Mouse (Mus musculus): ENCODE results near the gene Med9. TPM values are rescaled to one million over a fixed set of nuclear protein-coding genes. Genes with fewer than 3 reads are reported as not detected.
"Not testable (repeated sequence)": the region's sequence is repeated elsewhere in the genome, so short reads cannot be mapped to it uniquely, and the experiment has no call there.

The Med9 gene
- total RNA-seq, 2 experiments from 2014 or later: 38.8 to 39.7 TPM

GRCm38 (mm10) chr11:59940645-59941044, 7.4 kb upstream of the Med9 start:
- DNase-seq (ENCODE audit: low spot score in 2 of 2): no peak
- intact Hi-C loops (cut with DNase I): no loop called here

- no peak for DNase-seq (ENCODE audit: low spot score in 2 of 2)
- intact Hi-C loops (cut with DNase I): no loop called here
Measured at GRCm38 (mm10) chr11:59941391-59941790, 6.6 kb upstream of the Med9 start.

DNA sequence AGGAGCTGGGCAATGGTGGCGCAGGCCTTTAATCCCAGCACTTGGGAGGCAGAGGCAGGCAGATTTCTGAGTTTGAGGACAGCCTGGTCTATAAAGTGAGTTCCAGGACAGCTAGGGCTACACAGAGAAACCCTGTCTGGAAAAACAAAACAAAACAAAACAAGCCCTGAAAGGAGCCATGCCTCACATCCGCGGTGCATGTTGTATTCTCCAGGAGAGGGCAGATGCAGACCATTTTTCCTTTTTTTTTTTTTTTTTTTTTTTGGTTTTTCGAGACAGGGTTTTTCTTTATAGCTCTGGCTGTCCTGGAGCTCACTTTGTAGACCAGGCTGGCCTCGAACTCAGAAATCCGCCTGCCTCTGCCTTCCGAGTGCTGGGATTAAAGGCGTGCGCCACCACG, 3.2 kb upstream of the Med9 start:
- DNase-seq (ENCODE audit: low spot score in 2 of 2); intact Hi-C loops (cut with DNase I): not testable (repeated sequence)

GRCm38 (mm10) chr11:59948401-59948767, 378 bp downstream of the Med9 start:
- no peak for DNase-seq (ENCODE audit: low spot score in 2 of 2)
- intact Hi-C loops (cut with DNase I): no loop called here

DNA sequence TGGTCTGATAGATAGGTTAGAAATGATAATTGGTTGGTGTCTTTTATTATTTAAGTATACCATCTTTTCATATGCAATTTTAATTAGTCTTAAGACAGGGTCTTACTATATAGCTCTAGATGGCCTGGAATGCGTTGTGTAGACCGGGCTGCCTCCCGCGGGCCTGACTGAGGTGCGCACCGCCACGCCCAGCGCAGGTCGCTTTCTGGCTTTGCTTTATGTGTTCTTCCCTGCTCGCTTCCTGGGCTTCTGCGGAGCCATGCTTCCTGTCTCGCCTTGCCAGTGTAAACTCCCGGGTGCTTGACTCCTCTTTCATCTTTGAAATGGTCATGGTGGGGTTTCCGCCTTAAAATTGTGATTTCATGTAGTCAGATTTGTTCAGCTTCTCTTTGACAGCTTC, 4.9 kb downstream of the Med9 start:
- no peak for DNase-seq (ENCODE audit: low spot score in 2 of 2)
- intact Hi-C loops (cut with DNase I): no loop called here

- DNase-seq (ENCODE audit: low spot score in 2 of 2): no peak
Measured at GRCm38 (mm10) chr11:59956749-59957148, 8.7 kb downstream of the Med9 start.

GRCm38 (mm10) chr11:59959453-59959852, 11.4 kb downstream of the Med9 start:
- DNase-seq (ENCODE audit: low spot score in 2 of 2): no peak
- intact Hi-C loops (cut with DNase I): no loop called here

More at GRCm38 (mm10) chr11:59956749-59957148, 8.7 kb downstream of the Med9 start:
- intact Hi-C loops (cut with DNase I): no loop called here

DNA sequence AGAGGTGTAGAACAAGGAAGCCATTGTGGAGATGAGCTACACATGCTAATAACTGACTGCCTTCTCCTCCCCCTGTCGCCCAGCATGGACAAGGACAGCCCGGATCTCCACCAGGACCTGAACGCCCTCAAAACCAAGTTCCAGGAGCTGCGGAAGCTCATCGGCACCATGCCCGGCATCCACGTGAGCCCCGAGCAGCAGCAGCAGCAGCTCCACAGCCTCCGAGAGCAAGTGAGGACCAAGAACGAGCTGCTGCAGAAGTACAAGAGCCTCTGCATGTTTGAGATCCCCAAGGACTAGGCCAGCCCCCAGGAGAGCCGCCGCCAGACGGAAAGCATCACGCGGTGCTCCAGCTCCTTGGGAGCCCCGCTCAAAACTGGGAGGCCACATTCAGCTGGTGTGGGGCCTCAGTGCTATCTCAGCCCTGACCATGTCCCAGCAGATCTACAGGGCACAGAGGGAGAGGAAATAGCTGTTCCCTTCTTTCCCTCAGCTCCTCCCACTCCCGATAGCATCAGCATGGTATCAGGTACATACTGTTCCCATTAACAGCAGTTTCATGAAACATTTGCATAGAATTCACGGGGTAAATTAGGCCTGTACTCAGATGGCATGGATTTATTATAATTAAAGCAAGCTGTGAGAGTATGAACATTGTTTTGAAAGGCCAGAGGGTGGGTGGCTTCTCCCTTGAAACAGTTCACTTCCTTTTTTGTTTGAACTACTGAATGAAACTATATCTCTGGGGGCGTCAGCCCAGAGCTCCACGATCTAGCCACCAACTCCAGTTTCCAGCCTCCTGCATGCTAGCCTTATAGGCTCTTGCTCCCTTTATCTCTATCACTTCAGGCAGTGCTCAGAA, 12.7 kb downstream of the Med9 start:
- DNase-seq (ENCODE audit: low spot score in 2 of 2): peak; percentile 7 to 44
- intact Hi-C loops (cut with DNase I): no loop called here

GRCm38 (mm10) chr11:59961338-59961875, 13.4 kb downstream of the Med9 start:
- intact Hi-C loops (cut with DNase I): no loop called here
- DNase-seq (ENCODE audit: low spot score in 2 of 2): no peak

GRCm38 (mm10) chr11:59962590-59962989, 14.6 kb downstream of the Med9 start:
- intact Hi-C loops (cut with DNase I): no loop called here
- no peak for DNase-seq (ENCODE audit: low spot score in 2 of 2)

- DNase-seq (ENCODE audit: low spot score in 2 of 2): peak in 1 of 2 experiments; percentile 9
- intact Hi-C loops (cut with DNase I): loop anchor here (2.0 kb wide), 1 partner anchor 113 kb away; no protein-coding TSS in a partner anchor
Measured at GRCm38 (mm10) chr11:59963364-59964162, 15.6 kb downstream of the Med9 start.

GRCm38 (mm10) chr11:59964163-59964758, 16.3 kb downstream of the Med9 start:
- peak; percentile 20 to 37 for DNase-seq (ENCODE audit: low spot score in 2 of 2)
- intact Hi-C loops (cut with DNase I): loop anchor here (2.0 kb wide), 1 partner anchor 113 kb away; no protein-coding TSS in a partner anchor

- intact Hi-C loops (cut with DNase I): loop anchor here (1.0 to 5.0 kb wide), 3 partner anchors 62 to 112 kb away; no protein-coding TSS in a partner anchor
Measured at GRCm38 (mm10) chr11:59964818-59965217, 16.8 kb downstream of the Med9 start, which contains the start of gene Rasd1. Gene Rasd1, minus strand, starts transcription at chr11:59964944.

GRCm38 (mm10) chr11:59965227-59966101, 17.5 kb downstream of the Med9 start:
- peak; percentile 72 to 81 for DNase-seq (ENCODE audit: low spot score in 2 of 2)
- intact Hi-C loops (cut with DNase I): loop anchor here (1.0 to 5.0 kb wide), 3 partner anchors 62 to 111 kb away; no protein-coding TSS in a partner anchor

More at GRCm38 (mm10) chr11:59964818-59965217, 16.8 kb downstream of the Med9 start, which contains the start of gene Rasd1:
- peak; percentile 59 to 77 for DNase-seq (ENCODE audit: low spot score in 2 of 2)

GRCm38 (mm10) chr11:59966102-59966483, 18.1 kb downstream of the Med9 start:
- DNase-seq (ENCODE audit: low spot score in 2 of 2): peak in 1 of 2 experiments; percentile 7
- intact Hi-C loops (cut with DNase I): loop anchor here (5.0 kb wide), 1 partner anchor 84 kb away; no protein-coding TSS in a partner anchor

DNA sequence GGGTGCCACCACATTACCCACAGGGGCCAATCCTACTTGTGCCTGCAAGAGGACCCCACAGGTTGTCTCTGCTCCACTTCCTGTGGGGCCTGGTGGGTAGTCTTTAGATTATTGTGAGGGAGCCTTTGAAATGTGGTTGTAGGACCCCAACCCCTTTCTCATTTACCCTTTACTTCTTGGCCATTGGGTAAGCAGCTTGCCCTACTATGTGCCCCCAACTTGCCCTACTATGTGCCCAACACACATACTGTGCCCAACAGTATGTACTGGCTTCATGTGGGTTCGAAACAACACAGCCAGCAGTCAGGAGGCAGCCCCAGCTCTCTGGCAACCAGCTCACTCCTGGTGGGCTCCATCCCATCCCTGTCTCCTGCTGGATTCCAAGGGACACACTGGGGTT, 19.8 kb downstream of the Med9 start:
- intact Hi-C loops (cut with DNase I): loop anchor here (5.0 kb wide), 1 partner anchor 85 kb away; no protein-coding TSS in a partner anchor

GRCm38 (mm10) chr11:59970780-59971179, 22.8 kb downstream of the Med9 start:
- intact Hi-C loops (cut with DNase I): no loop called here
- no peak for DNase-seq (ENCODE audit: low spot score in 2 of 2)

More for the DNA sequence above, 19.8 kb downstream of the Med9 start:
- no peak for DNase-seq (ENCODE audit: low spot score in 2 of 2)

- intact Hi-C loops (cut with DNase I): no loop called here
- DNase-seq (ENCODE audit: low spot score in 2 of 2): no peak
Measured at GRCm38 (mm10) chr11:59971691-59972090, 23.7 kb downstream of the Med9 start.

All from left cerebral cortex, postnatal 25 days (tissue).